Mouse (Mus musculus): ENCODE data around the gene Dync1li1.
A peak's percentile ranks its signal among the peaks of the same experiment; 100 is the strongest.

The Dync1li1 gene

DNA sequence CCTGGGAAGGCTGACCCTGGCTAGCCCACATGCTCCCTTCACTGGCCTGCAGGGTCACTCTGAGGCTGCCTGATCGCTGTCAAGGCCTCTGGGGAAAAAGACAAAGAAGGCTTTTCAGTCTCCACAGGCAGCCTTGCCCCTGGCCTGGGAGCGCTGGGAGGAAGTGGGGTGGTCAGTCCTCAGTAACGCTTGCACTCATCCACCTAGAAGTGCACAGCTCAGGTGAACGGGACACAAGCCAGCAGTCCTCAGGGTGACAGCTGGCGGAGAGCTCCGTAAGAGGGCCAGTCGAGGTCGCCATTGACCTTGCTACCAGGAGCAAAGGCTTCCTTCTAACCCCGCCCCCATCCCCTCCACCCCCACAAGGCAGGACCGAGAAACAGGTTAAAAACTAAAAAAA lies 79.5 kb downstream of the Dync1li1 start:
- no peak for DNase-seq (ENCODE audit: low spot score)

- peak; percentile 58 for DNase-seq (ENCODE audit: low spot score)
Measured at GRCm38 (mm10) chr9:114770224-114770623, 81.6 kb downstream of the Dync1li1 start.

DNA sequence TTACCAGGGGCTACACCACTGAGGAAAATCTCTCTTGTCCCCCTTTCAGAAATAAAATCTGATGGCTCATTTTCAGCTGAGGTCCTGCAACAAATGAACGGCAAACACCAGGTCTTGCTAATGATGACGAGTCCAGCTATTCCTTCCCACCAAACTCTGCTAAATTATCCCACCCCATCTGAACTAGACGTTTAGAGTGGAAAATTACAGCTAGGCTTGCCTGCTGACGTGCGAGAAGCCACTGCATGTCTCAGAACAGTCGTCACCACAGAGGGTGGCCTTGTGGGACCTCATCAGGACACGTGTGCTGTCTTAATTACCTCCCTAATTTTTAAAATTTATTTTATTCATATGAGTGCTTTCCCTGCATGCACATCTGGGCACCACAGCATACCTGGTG lies 83.0 kb downstream of the Dync1li1 start:
- no peak for DNase-seq (ENCODE audit: low spot score)
